14 mouse cellular contexts compared by ENCODE assay signal in genomic region chr7:46154498-46155488, GRCm38 (mm10). TPM values are rescaled to one million over a fixed set of nuclear protein-coding genes. Genes with fewer than 3 reads are reported as not detected.
A peak's percentile ranks its signal among the peaks of the same experiment; 100 is the strongest.
DNase-seq lines count a peak whose midpoint lies in the region; ATAC-seq and TF ChIP-seq lines count a peak whose summit lies in the region.
"Had no signal": no experiment of that assay in that cellular context is flagged by ENCODE, and none has a peak within 500 bp of the region (broad histone marks: within the 10 kb centered on the region; RNA-seq: fewer than 3 reads in every experiment).

No protein-coding gene starts in this region.

- H3K9ac ChIP-seq in kidney, postnatal 0 days (ENCODE audit: low read depth, low read length) = no peak overlapping the region
- H3K9ac ChIP-seq in midbrain, postnatal 0 days (replicated peaks; ENCODE audit: low read length, poor library complexity, severe bottlenecking) = no peak overlapping the region
- H3K9ac ChIP-seq: lung, embryonic 15.5 days had no signal

- ATAC-seq in kidney, postnatal 0 days (replicated peaks; ENCODE audit: low FRiP score, low read depth) = peak; percentile 33; the same call in 1 of the 2 replicates
- no peak for ATAC-seq in midbrain, postnatal 0 days (ENCODE audit: low FRiP score)
- ATAC-seq: Patski had no signal

- H3K36me3 ChIP-seq in kidney, postnatal 0 days (ENCODE audit: insufficient read depth, low read length) = no peaks in the 10 kb centered on the region
- H3K36me3 ChIP-seq in midbrain, postnatal 0 days (ENCODE audit: insufficient read depth, low read length) = 0 out of 2 replicates have a peak, but pooled peaks cover 2% of the 10 kb centered on the region
- H3K36me3 ChIP-seq: lung, embryonic 15.5 days had no signal

- H3K4me2 ChIP-seq in kidney, postnatal 0 days (ENCODE audit: low read length) = no peak overlapping the region
- H3K4me2 ChIP-seq in midbrain, postnatal 0 days (ENCODE audit: low read depth, low read length, poor library complexity, severe bottlenecking) = no peak overlapping the region
- H3K4me2 ChIP-seq: lung, embryonic 15.5 days had no signal

- no peak overlapping the region for H3K4me3 ChIP-seq in kidney, postnatal 0 days (replicated peaks; ENCODE audit: low read depth, low read length)
- H3K4me3 ChIP-seq in midbrain, postnatal 0 days (ENCODE audit: low read depth, low read length) = no peak overlapping the region
- H3K4me3 ChIP-seq: lung, embryonic 15.5 days; megakaryocyte, embryonic 14.5 days had no signal

- H3K27ac ChIP-seq in kidney, postnatal 0 days = no peak overlapping the region
- H3K27ac ChIP-seq in midbrain, postnatal 0 days (ENCODE audit: low read depth, low read length) = 0 out of 2 replicates have a peak overlapping the region, but pooled peaks have one; percentile 47
- H3K27ac ChIP-seq: lung, embryonic 15.5 days had no signal

- no peak for TF ChIP-seq CTCF in kidney, postnatal 0 days (IDR thresholded peaks at IDR 0.05; ENCODE audit: low read depth)
- no peak for TF ChIP-seq CTCF in midbrain, postnatal 0 days (IDR thresholded peaks at IDR 0.05)

- WGBS in kidney, postnatal 0 days = 18% methylated on average over 18 of the region's 18 CpGs
- WGBS in midbrain, postnatal 0 days = 25% methylated on average over 18 of the region's 18 CpGs

- H3K4me1 ChIP-seq in kidney, postnatal 0 days (replicated peaks; ENCODE audit: insufficient read depth, low read length) = no peaks in the 10 kb centered on the region
- H3K4me1 ChIP-seq in midbrain, postnatal 0 days (ENCODE audit: insufficient read depth, low read length) = peaks cover 7% of the 10 kb centered on the region; the same call in 1 of the 2 replicates
- H3K4me1 ChIP-seq: lung, embryonic 15.5 days; megakaryocyte, embryonic 14.5 days had no signal

- DNase-seq in adrenal gland, postnatal 14 days = peak; percentile 23
- DNase-seq in adrenal gland, postnatal 4 days (ENCODE audit: low spot score in 2 of 2) = no peak
- peak; percentile 86 for DNase-seq in kidney, postnatal 0 days (ENCODE audit: low spot score)
- no peak for DNase-seq in kidney, postnatal 25 days
- DNase-seq in gonadal fat pad, adult 2 months (ENCODE audit: low read depth) = peak; percentile 9
- no peak for DNase-seq in midbrain, postnatal 0 days (ENCODE audit: low spot score)
- DNase-seq in layer of hippocampus, postnatal 36 days = no peak
- DNase-seq in urinary bladder, postnatal 10 days (ENCODE audit: low spot score) = no peak
- DNase-seq: cerebellum, postnatal 36 days; heart, postnatal 36 days had no signal

- no peaks in the 10 kb centered on the region for H3K27me3 ChIP-seq in kidney, postnatal 0 days (ENCODE audit: insufficient read depth, low read length)
- no peaks in the 10 kb centered on the region for H3K27me3 ChIP-seq in midbrain, postnatal 0 days (ENCODE audit: insufficient read depth, low read length)
- H3K27me3 ChIP-seq: Patski had no signal

- H3K9me3 ChIP-seq in kidney, postnatal 0 days (replicated peaks; ENCODE audit: low read length) = no peaks in the 10 kb centered on the region
- no peaks in the 10 kb centered on the region for H3K9me3 ChIP-seq in midbrain, postnatal 0 days (ENCODE audit: low read length)
- H3K9me3 ChIP-seq: lung, embryonic 15.5 days; megakaryocyte, embryonic 14.5 days had no signal

RNA-seq across cellular contexts. Expression of gene Abcc8, which starts 25.0 kb away (rescaled TPM):
- 0.45 and 0.93 TPM in 2 replicates for total RNA-seq in adrenal gland, postnatal 14 days (2021)
- total RNA-seq in adrenal gland, postnatal 4 days (2021) = 1 to 10 TPM in 1 of 2 experiments, under 1 TPM in 1; 0.76 to 9.4 TPM
- 0.85 and 1.1 TPM in 2 replicates for polyA plus RNA-seq in kidney, postnatal 0 days (2015; fragmentation: Nextera tagmentation; extraction: Ambion mirVana)
- 2.8 and 7.4 TPM in 2 replicates for polyA plus RNA-seq in gonadal fat pad, adult 2 months (2012; rRNA removed)
- total RNA-seq in midbrain, postnatal 0 days (2014; rRNA removed) = 13.1 and 18.7 TPM in 2 replicates
- polyA plus RNA-seq in midbrain, postnatal 0 days (2015; fragmentation: Nextera tagmentation; extraction: Ambion mirVana) = 7.2 and 9.6 TPM in 2 replicates
- 10 to 100 TPM; 50.7 to 59.2 TPM for total RNA-seq in layer of hippocampus, postnatal 36 days (2021)
- total RNA-seq: liver, adult 2 months had no signal
- polyA plus RNA-seq: liver, adult 2 months; Patski had no signal

RNA-seq across cellular contexts. Expression of gene Kcnj11, which starts 54.2 kb away (rescaled TPM):
- total RNA-seq in adrenal gland, postnatal 14 days (2021) = 1.0 and 1.3 TPM in 2 replicates
- total RNA-seq in adrenal gland, postnatal 4 days (2021) = 1 to 10 TPM; 2.3 to 2.8 TPM
- polyA plus RNA-seq in kidney, postnatal 0 days (2015; fragmentation: Nextera tagmentation; extraction: Ambion mirVana) = 0.18 and 0.33 TPM in 2 replicates
- polyA plus RNA-seq in gonadal fat pad, adult 2 months (2012; rRNA removed) = 16.5 and 18.0 TPM in 2 replicates
- total RNA-seq in midbrain, postnatal 0 days (2014; rRNA removed) = 14.4 and 26.2 TPM in 2 replicates
- 2.7 and 2.9 TPM in 2 replicates for polyA plus RNA-seq in midbrain, postnatal 0 days (2015; fragmentation: Nextera tagmentation; extraction: Ambion mirVana)
- 10 to 100 TPM; 35.3 to 36.9 TPM for total RNA-seq in layer of hippocampus, postnatal 36 days (2021)
- total RNA-seq: liver, adult 2 months had no signal
- polyA plus RNA-seq: liver, adult 2 months had no signal

Comparison
In these comparisons a context has a peak if more than half of its experiments do, and no peak if none do; other contexts are left out.
1. DNase-seq: peak in adrenal gland, postnatal 14 days (single experiment), kidney, postnatal 0 days (single experiment) and gonadal fat pad, adult 2 months (single experiment); none in adrenal gland, postnatal 4 days (0 of 2), kidney, postnatal 25 days (0 of 2), midbrain, postnatal 0 days (single experiment), layer of hippocampus, postnatal 36 days (0 of 2) and urinary bladder, postnatal 10 days (single experiment).